Mouse (Mus musculus) CH12.LX (cell line): ENCODE results near the gene Gm37240.

Experiments
- CTCF ChIP-seq, 2 experiments: IDR thresholded peaks in 1 of 2; conservative IDR thresholded peaks in 1 of 2; 2 replicates each; pipeline ENCODE4 v1.5.1; 2011 to 2012; ENCODE audit warnings: low read depth in 2 of 2, low read length in 2 of 2, improper control_type of control experiment in 1 of 2, inconsistent platforms in 1 of 2, mild to moderate bottlenecking in 1 of 2, moderate library complexity in 1 of 2
- EP300 ChIP-seq: IDR thresholded peaks from 2 replicates; pipeline ENCODE4 v1.6.1; 2011; ENCODE audit warnings: low read length, improper control_type of control experiment
- IRF4 ChIP-seq: IDR thresholded peaks from 2 replicates; pipeline ENCODE4 v1.6.1; 2014; ENCODE audit warnings: low read depth, mild to moderate bottlenecking, inconsistent platforms, low read length, improper control_type of control experiment
- JUND ChIP-seq: conservative IDR thresholded peaks from 2 replicates; pipeline ENCODE4 v1.6.1; 2011; ENCODE audit warnings: low read depth, low read length, improper control_type of control experiment
- KAT2A ChIP-seq: IDR thresholded peaks from 2 replicates; pipeline ENCODE4 v1.6.1; 2012; ENCODE audit warnings: low read length, improper control_type of control experiment, inconsistent platforms; ENCODE audit not compliant: insufficient replicate concordance
- MAFK ChIP-seq: IDR thresholded peaks from 2 replicates; pipeline ENCODE4 v1.6.1; 2011; ENCODE audit warnings: low read length, improper control_type of control experiment; ENCODE audit not compliant: insufficient replicate concordance
- POLR2A ChIP-seq: IDR thresholded peaks from 2 replicates; pipeline ENCODE4 v1.6.1; 2011; ENCODE audit warnings: low read depth, mild to moderate bottlenecking, improper control_type of control experiment, low read length
- POLR2AphosphoS2 ChIP-seq: IDR thresholded peaks from 2 replicates; pipeline ENCODE4 v1.6.1; 2011; ENCODE audit warnings: low read depth, low read length, improper control_type of control experiment
- RCOR1 ChIP-seq: conservative IDR thresholded peaks from 2 replicates; pipeline ENCODE4 v1.6.1; 2012; ENCODE audit warnings: low read depth, mild to moderate bottlenecking, inconsistent platforms, low read length, improper control_type of control experiment
- TCF12 ChIP-seq: IDR thresholded peaks from 2 replicates; pipeline ENCODE4 v1.6.1; 2014; ENCODE audit warnings: low read depth, mild to moderate bottlenecking, inconsistent platforms, low read length, improper control_type of control experiment
- USF1 ChIP-seq: IDR thresholded peaks from 2 replicates; pipeline ENCODE4 v1.6.1; 2014; ENCODE audit warnings: low read depth, mild to moderate bottlenecking, inconsistent platforms, low read length, improper control_type of control experiment
- ZKSCAN1 ChIP-seq: IDR thresholded peaks from 2 replicates; pipeline ENCODE4 v1.6.1; 2012; ENCODE audit warnings: low read depth, inconsistent platforms, low read length, improper control_type of control experiment, borderline replicate concordance

DNA sequence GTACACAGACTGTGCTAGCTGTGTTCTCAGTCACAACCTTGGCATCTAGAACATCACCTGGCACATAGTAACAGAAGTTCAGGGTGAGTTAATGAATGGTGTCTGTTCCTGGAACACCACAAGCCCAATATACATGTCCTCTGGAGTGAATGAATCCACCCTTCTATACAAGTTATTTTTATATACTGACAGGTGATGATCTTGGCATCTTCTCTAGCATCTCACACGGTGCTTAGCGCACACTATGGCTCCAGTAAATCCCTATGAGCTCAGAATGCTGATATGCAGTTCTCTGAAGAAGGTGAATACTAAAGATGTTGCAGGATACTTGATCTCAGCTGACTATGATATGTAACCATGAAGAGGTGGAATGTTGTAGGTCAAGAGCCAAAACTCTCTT lies 24.4 kb downstream of the Gm37240 start:
- no peak for TF ChIP-seq EP300
- no peak for TF ChIP-seq ZKSCAN1
- no peak for TF ChIP-seq MAFK
- TF ChIP-seq CTCF (conservative IDR thresholded peaks at IDR 0.05 in 1 of 2, IDR thresholded peaks at IDR 0.05 in 1 of 2; ENCODE audit: low read depth in 2 of 2, low read length in 2 of 2), result no peak
- no peak for TF ChIP-seq IRF4
- TF ChIP-seq RCOR1, result no peak
- TF ChIP-seq KAT2A, result no peak
- TF ChIP-seq POLR2A, result no peak
- no peak for TF ChIP-seq JUND
- TF ChIP-seq USF1, result no peak
- TF ChIP-seq POLR2AphosphoS2, result no peak
- TF ChIP-seq TCF12, result no peak
